Mouse (Mus musculus): ENCODE measurements around the gene Apc2. TPM values are rescaled to one million over a fixed set of nuclear protein-coding genes. Genes with fewer than 3 reads are reported as not detected.
A peak's percentile ranks its signal among the peaks of the same experiment; 100 is the strongest.
"Not testable (repeated sequence)": the region's sequence is repeated elsewhere in the genome, so short reads cannot be mapped to it uniquely, and the experiment has no call there.

The Apc2 gene
- polyA plus RNA-seq (2012; rRNA removed), result 0.74 and 0.95 TPM in 2 replicates

GRCm38 (mm10) chr10:80295618-80296425 is at the start of gene Apc2:
Apc2 (plus strand) TSS chr10:80295977.
- Histone ChIP-seq H3K27me3 (replicated peaks; ENCODE audit: control insufficient read depth, insufficient read depth, low read length) (no peaks in the 10 kb centered on the region), H3K27ac (ENCODE audit: insufficient read depth, low read depth, low read length) (no peak within 1 kb of the TSS), H3K4me1 (ENCODE audit: control insufficient read depth, insufficient read depth, low read length) (no peaks in the 10 kb centered on the region; the same call in 1 of the 2 replicates), H3K36me3 (ENCODE audit: control insufficient read depth, insufficient read depth, low read length) (no peaks in the 10 kb centered on the region), H3K4me3 (ENCODE audit: insufficient read depth, low read depth, low read length) (peak within 1 kb of the TSS; percentile 55)
- DNase-seq, result peak; percentile 83
- WGBS, result 3% methylated on average over 26 of the region's 26 CpGs
- TF ChIP-seq POLR2A (IDR thresholded peaks at IDR 0.05; ENCODE audit: low read depth, low read length) (no peak), CTCF (conservative IDR thresholded peaks at IDR 0.05; ENCODE audit: insufficient read depth, insufficient read length, low read depth, low read length) (peak; percentile 83)

- Histone ChIP-seq H3K27me3 (replicated peaks; ENCODE audit: control insufficient read depth, insufficient read depth, low read length) (no peaks in the 10 kb centered on the region), H3K36me3 (ENCODE audit: control insufficient read depth, insufficient read depth, low read length) (no peaks in the 10 kb centered on the region), H3K27ac (ENCODE audit: insufficient read depth, low read depth, low read length) (no peak overlapping the region), H3K4me3 (ENCODE audit: insufficient read depth, low read depth, low read length) (no peak overlapping the region), H3K4me1 (ENCODE audit: control insufficient read depth, insufficient read depth, low read length) (peaks cover 12% of the 10 kb centered on the region; the same call in 1 of the 2 replicates)
- 41% methylated on average over 6 of the region's 6 CpGs for WGBS
- peak; percentile 38; the same call in 1 of the 2 replicates for TF ChIP-seq CTCF (conservative IDR thresholded peaks at IDR 0.05; ENCODE audit: insufficient read depth, insufficient read length, low read depth, low read length)
- no peak for TF ChIP-seq POLR2A (IDR thresholded peaks at IDR 0.05; ENCODE audit: low read depth, low read length)
- DNase-seq, result peak; percentile 47
Observed at GRCm38 (mm10) chr10:80247849-80248248, 47.9 kb upstream of the Apc2 start.

GRCm38 (mm10) chr10:80248437-80248836 is 47.3 kb upstream of the Apc2 start:
- 25% methylated on average over 3 of the region's 3 CpGs for WGBS
- not testable (repeated sequence) for H3K4me3 ChIP-seq (ENCODE audit: insufficient read depth, low read depth, low read length); DNase-seq; H3K36me3 ChIP-seq (ENCODE audit: control insufficient read depth, insufficient read depth, low read length); H3K27ac ChIP-seq (ENCODE audit: insufficient read depth, low read depth, low read length); H3K27me3 ChIP-seq (replicated peaks; ENCODE audit: control insufficient read depth, insufficient read depth, low read length)
- H3K4me1 ChIP-seq (ENCODE audit: control insufficient read depth, insufficient read depth, low read length), result peaks cover 12% of the 10 kb centered on the region; the same call in 1 of the 2 replicates

GRCm38 (mm10) chr10:80248971-80249640 is 46.7 kb upstream of the Apc2 start, which contains the start of gene Ndufs7:
Ndufs7 (plus strand) TSS chr10:80249121.
- under 1% methylated on average over 53 of the region's 53 CpGs for WGBS
- H3K4me1 ChIP-seq (ENCODE audit: control insufficient read depth, insufficient read depth, low read length), result peaks cover 12% of the 10 kb centered on the region; the same call in 1 of the 2 replicates
- no peaks in the 10 kb centered on the region; the same call in 1 of the 2 replicates for H3K36me3 ChIP-seq (ENCODE audit: control insufficient read depth, insufficient read depth, low read length)
- DNase-seq, result peak; percentile 98
- TF ChIP-seq POLR2A (IDR thresholded peaks at IDR 0.05; ENCODE audit: low read depth, low read length) (peak; percentile 92), CTCF (conservative IDR thresholded peaks at IDR 0.05; ENCODE audit: insufficient read depth, insufficient read length, low read depth, low read length) (no peak)
- H3K27ac ChIP-seq (ENCODE audit: insufficient read depth, low read depth, low read length), result peak within 1 kb of the TSS; percentile 97
- H3K4me3 ChIP-seq (ENCODE audit: insufficient read depth, low read depth, low read length), result peak within 1 kb of the TSS; percentile 82
- no peaks in the 10 kb centered on the region for H3K27me3 ChIP-seq (replicated peaks; ENCODE audit: control insufficient read depth, insufficient read depth, low read length)

DNA sequence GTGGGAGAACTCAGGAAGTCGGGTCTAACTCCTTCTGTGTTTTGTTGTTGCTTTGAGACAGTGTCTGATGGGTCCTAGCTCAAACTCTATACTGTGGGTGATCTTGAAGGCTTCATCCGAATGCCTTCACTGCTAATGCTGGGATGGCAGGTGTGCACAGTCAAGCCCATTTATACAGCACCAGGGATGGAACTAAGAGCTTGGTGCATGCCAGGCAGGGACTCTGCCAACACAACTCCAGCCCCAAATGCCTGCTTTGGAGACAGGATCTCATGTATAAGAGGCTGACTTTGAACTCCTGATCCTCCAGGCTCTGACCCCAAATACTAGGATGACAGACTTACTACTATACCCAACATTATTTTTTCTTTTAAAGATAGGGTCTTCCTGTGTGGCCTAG is 45.7 kb upstream of the Apc2 start:
- peak overlapping the region; percentile 82 for H3K4me3 ChIP-seq (ENCODE audit: insufficient read depth, low read depth, low read length)
- peak overlapping the region; percentile 97 for H3K27ac ChIP-seq (ENCODE audit: insufficient read depth, low read depth, low read length)
- no peaks in the 10 kb centered on the region for H3K27me3 ChIP-seq (replicated peaks; ENCODE audit: control insufficient read depth, insufficient read depth, low read length)
- peaks cover 12% of the 10 kb centered on the region; the same call in 1 of the 2 replicates for H3K4me1 ChIP-seq (ENCODE audit: control insufficient read depth, insufficient read depth, low read length)
- TF ChIP-seq POLR2A (IDR thresholded peaks at IDR 0.05; ENCODE audit: low read depth, low read length) (no peak), CTCF (conservative IDR thresholded peaks at IDR 0.05; ENCODE audit: insufficient read depth, insufficient read length, low read depth, low read length) (no peak)
- no peaks in the 10 kb centered on the region; the same call in 1 of the 2 replicates for H3K36me3 ChIP-seq (ENCODE audit: control insufficient read depth, insufficient read depth, low read length)
- 14% methylated on average over 2 of the region's 2 CpGs for WGBS
- no peak for DNase-seq

DNA sequence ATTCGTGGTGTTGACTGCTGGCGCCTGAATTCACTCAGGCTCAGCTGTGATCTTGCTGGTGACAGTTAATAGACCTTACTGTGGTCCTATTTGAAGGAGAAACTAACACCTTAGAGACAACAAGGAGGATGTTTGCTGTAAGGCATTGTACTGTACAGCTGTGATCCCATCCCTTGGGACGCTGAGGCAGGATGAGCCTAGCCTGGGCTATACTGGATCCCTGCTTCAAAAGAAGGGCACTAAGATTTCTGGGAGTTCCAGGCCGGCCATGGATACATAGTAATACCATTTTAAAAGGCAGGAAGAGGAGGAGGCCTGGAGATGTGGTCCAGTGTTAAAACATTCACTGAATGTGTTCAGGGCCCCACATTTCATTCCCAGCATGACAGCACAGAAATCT is 45.2 kb upstream of the Apc2 start:
- no peak overlapping the region for H3K4me3 ChIP-seq (ENCODE audit: insufficient read depth, low read depth, low read length)
- no peak overlapping the region for H3K27ac ChIP-seq (ENCODE audit: insufficient read depth, low read depth, low read length)
- TF ChIP-seq POLR2A (IDR thresholded peaks at IDR 0.05; ENCODE audit: low read depth, low read length) (no peak), CTCF (conservative IDR thresholded peaks at IDR 0.05; ENCODE audit: insufficient read depth, insufficient read length, low read depth, low read length) (no peak)
- no peaks in the 10 kb centered on the region for H3K27me3 ChIP-seq (replicated peaks; ENCODE audit: control insufficient read depth, insufficient read depth, low read length)
- peaks cover 12% of the 10 kb centered on the region; the same call in 1 of the 2 replicates for H3K4me1 ChIP-seq (ENCODE audit: control insufficient read depth, insufficient read depth, low read length)
- 81% methylated on average over 4 of the region's 4 CpGs for WGBS
- no peaks in the 10 kb centered on the region; the same call in 1 of the 2 replicates for H3K36me3 ChIP-seq (ENCODE audit: control insufficient read depth, insufficient read depth, low read length)
- no peak for DNase-seq

DNA sequence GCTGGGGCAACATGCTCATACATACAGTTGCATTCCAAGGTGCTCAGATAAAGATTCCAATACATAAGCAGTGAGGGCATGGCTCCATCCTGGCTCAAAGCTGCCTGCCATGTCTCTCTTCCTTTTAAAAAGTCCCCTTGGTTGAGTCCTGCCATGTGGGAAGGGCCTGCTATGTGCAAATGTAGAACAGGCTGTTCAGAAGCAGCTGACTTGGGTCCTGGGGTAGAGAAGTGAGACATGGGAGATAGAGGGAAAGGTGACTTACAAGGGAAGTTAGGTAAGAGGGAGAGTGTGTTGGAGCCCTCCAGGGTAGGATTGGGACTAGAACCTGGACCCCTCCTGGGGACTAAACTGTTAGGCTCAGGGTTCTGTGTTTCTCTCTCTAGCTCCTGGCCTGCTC is 43.8 kb upstream of the Apc2 start:
- H3K27ac ChIP-seq (ENCODE audit: insufficient read depth, low read depth, low read length), result no peak overlapping the region
- H3K4me3 ChIP-seq (ENCODE audit: insufficient read depth, low read depth, low read length), result no peak overlapping the region
- H3K4me1 ChIP-seq (ENCODE audit: control insufficient read depth, insufficient read depth, low read length), result peaks cover 12% of the 10 kb centered on the region; the same call in 1 of the 2 replicates
- no peaks in the 10 kb centered on the region; the same call in 1 of the 2 replicates for H3K36me3 ChIP-seq (ENCODE audit: control insufficient read depth, insufficient read depth, low read length)
- no peaks in the 10 kb centered on the region for H3K27me3 ChIP-seq (replicated peaks; ENCODE audit: control insufficient read depth, insufficient read depth, low read length)
- no peak for DNase-seq
- TF ChIP-seq CTCF (conservative IDR thresholded peaks at IDR 0.05; ENCODE audit: insufficient read depth, insufficient read length, low read depth, low read length), result no peak
- TF ChIP-seq POLR2A (IDR thresholded peaks at IDR 0.05; ENCODE audit: low read depth, low read length), result no peak

Measured in kidney, adult 2 months (tissue).